In genomic region chr1:170245016-170245415, GRCm38 (mm10) we compare ENCODE assay signal across 22 mouse cellular contexts.
"Had no signal": no experiment of that assay in that cellular context is flagged by ENCODE, and none has a peak within 500 bp of the region (broad histone marks: within the 10 kb centered on the region; RNA-seq: fewer than 3 reads in every experiment).

No protein-coding gene starts in this region.

- DNase-seq: heart, postnatal 10 days; heart, postnatal 14 days; heart, postnatal 36 days; heart, postnatal 4 days; kidney, adult 11 months; kidney, adult 18-20 months; kidney, adult 2 months; kidney, adult 8-10 months; kidney, adult 9 months; kidney, postnatal 10 days; kidney, postnatal 14 days; kidney, postnatal 25 days; kidney, postnatal 36 days; kidney, postnatal 4 days; layer of hippocampus, adult 9-11 months; layer of hippocampus, postnatal 36 days had no signal

- ATAC-seq: hindbrain, embryonic 16.5 days; hindbrain, postnatal 0 days; inflammation-experienced regulatory T-cells, adult 6 months; intestine, embryonic 15.5 days; intestine, embryonic 16.5 days; intestine, postnatal 0 days had no signal
